Mouse (Mus musculus): ENCODE measurements around the gene Golga5. TPM values are rescaled to one million over a fixed set of nuclear protein-coding genes. Genes with fewer than 3 reads are reported as not detected.
"Not testable (repeated sequence)": the region's sequence is repeated elsewhere in the genome, so short reads cannot be mapped to it uniquely, and the experiment has no call there.

Golga5 gene
- polyA plus RNA-seq, 1 experiment from 2014 or later, result 31.5 TPM

- ATAC-seq (ENCODE audit: low FRiP score), result no peak
- Histone ChIP-seq H3K4me1 (replicated peaks; ENCODE audit: control insufficient read depth, insufficient read depth, low read length) (no peaks in the 10 kb centered on the region), H3K27me3 (ENCODE audit: control insufficient read depth, insufficient read depth, low read length) (no peaks in the 10 kb centered on the region), H3K27ac (ENCODE audit: low read depth, low read length) (no peak overlapping the region), H3K4me3 (ENCODE audit: low read depth, low read length) (no peak overlapping the region), H3K36me3 (ENCODE audit: control insufficient read depth, insufficient read depth, low read length) (no peaks in the 10 kb centered on the region), H3K9me3 (ENCODE audit: control insufficient read depth, low read length) (no peaks in the 10 kb centered on the region), H3K9ac (ENCODE audit: low read depth, low read length) (no peak overlapping the region), H3K4me2 (replicated peaks; ENCODE audit: low read depth, low read length) (no peak overlapping the region)
- WGBS, result 83% methylated on average over 5 of the region's 5 CpGs
- no peak for DNase-seq (ENCODE audit: low spot score)
Observed at GRCm38 (mm10) chr12:102460014-102460413, 8.9 kb upstream of the Golga5 start.

GRCm38 (mm10) chr12:102461177-102461576, 7.8 kb upstream of the Golga5 start:
- no peak for ATAC-seq (ENCODE audit: low FRiP score)
- Histone ChIP-seq H3K27me3 (ENCODE audit: control insufficient read depth, insufficient read depth, low read length) (no peaks in the 10 kb centered on the region), H3K9ac (ENCODE audit: low read depth, low read length) (no peak overlapping the region), H3K9me3 (ENCODE audit: control insufficient read depth, low read length) (no peaks in the 10 kb centered on the region), H3K4me2 (replicated peaks; ENCODE audit: low read depth, low read length) (no peak overlapping the region), H3K27ac (ENCODE audit: low read depth, low read length) (no peak overlapping the region), H3K36me3 (ENCODE audit: control insufficient read depth, insufficient read depth, low read length) (no peaks in the 10 kb centered on the region), H3K4me3 (ENCODE audit: low read depth, low read length) (no peak overlapping the region), H3K4me1 (replicated peaks; ENCODE audit: control insufficient read depth, insufficient read depth, low read length) (no peaks in the 10 kb centered on the region)
- 78% methylated on average over 5 of the region's 5 CpGs for WGBS
- DNase-seq (ENCODE audit: low spot score), result no peak

DNA sequence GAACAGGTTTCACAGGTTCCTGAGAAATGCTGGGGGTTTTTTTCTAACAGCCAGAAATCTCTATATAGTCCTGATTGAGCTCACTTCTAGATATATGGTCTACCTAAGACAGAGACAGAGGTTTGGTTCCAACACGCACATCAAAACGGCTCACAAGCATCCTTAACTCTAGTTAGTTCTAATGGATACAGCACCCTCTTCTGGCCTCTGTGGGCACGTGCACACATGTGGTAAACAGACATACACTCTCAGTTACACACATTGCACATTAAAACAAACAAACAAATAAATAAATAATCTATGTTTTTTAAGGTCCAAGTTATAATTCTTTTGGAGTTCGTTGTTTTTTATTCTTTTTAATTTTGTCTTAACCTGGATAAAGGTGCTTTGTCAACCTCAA, 4.3 kb upstream of the Golga5 start:
- Histone ChIP-seq H3K4me1 (replicated peaks; ENCODE audit: control insufficient read depth, insufficient read depth, low read length) (no peaks in the 10 kb centered on the region), H3K27ac (ENCODE audit: low read depth, low read length) (no peak overlapping the region), H3K4me2 (replicated peaks; ENCODE audit: low read depth, low read length) (no peak overlapping the region), H3K9ac (ENCODE audit: low read depth, low read length) (no peak overlapping the region), H3K36me3 (ENCODE audit: control insufficient read depth, insufficient read depth, low read length) (no peaks in the 10 kb centered on the region), H3K9me3 (ENCODE audit: control insufficient read depth, low read length) (no peaks in the 10 kb centered on the region), H3K27me3 (ENCODE audit: control insufficient read depth, insufficient read depth, low read length) (no peaks in the 10 kb centered on the region), H3K4me3 (ENCODE audit: low read depth, low read length) (no peak overlapping the region)
- 60% methylated on average over 4 of the region's 4 CpGs for WGBS
- DNase-seq (ENCODE audit: low spot score), result no peak
- ATAC-seq (ENCODE audit: low FRiP score), result no peak

DNA sequence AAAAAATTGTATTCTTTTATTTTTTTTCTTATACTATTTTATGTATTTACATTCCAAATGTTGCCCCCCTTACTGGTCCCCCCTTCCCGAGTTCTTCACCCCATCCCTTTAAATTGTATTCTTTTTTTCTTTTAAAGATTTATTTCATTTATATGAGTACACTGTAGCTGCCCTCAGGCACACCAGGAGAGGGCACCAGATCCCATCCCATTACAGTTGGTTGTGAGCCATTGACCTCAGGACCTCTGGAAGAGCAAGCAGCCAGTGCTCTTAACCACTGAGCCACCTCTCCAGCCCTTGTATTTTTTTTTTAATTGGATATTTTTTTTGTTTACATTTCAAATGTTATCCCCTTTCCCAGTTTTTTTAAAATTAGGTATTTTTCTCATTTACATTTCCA, 799 bp upstream of the Golga5 start:
- no peak overlapping the region for H3K4me2 ChIP-seq (replicated peaks; ENCODE audit: low read depth, low read length)
- no peak for ATAC-seq (ENCODE audit: low FRiP score)
- H3K4me3 ChIP-seq (ENCODE audit: low read depth, low read length), result no peak overlapping the region
- no peaks in the 10 kb centered on the region for H3K36me3 ChIP-seq (ENCODE audit: control insufficient read depth, insufficient read depth, low read length)
- no peak for DNase-seq (ENCODE audit: low spot score)
- H3K4me1 ChIP-seq (replicated peaks; ENCODE audit: control insufficient read depth, insufficient read depth, low read length), result no peaks in the 10 kb centered on the region
- H3K9ac ChIP-seq (ENCODE audit: low read depth, low read length), result no peak overlapping the region
- no peaks in the 10 kb centered on the region for H3K27me3 ChIP-seq (ENCODE audit: control insufficient read depth, insufficient read depth, low read length)
- 85% methylated on average over 1 of the region's 1 CpGs for WGBS
- no peak overlapping the region for H3K27ac ChIP-seq (ENCODE audit: low read depth, low read length)
- H3K9me3 ChIP-seq (ENCODE audit: control insufficient read depth, low read length), result no peaks in the 10 kb centered on the region

- Histone ChIP-seq H3K36me3 (ENCODE audit: control insufficient read depth, insufficient read depth, low read length) (no peaks in the 10 kb centered on the region), H3K4me3 (ENCODE audit: low read depth, low read length) (no peak overlapping the region), H3K27me3 (ENCODE audit: control insufficient read depth, insufficient read depth, low read length) (no peaks in the 10 kb centered on the region), H3K9ac (ENCODE audit: low read depth, low read length) (no peak overlapping the region), H3K27ac (ENCODE audit: low read depth, low read length) (no peak overlapping the region), H3K4me2 (replicated peaks; ENCODE audit: low read depth, low read length) (no peak overlapping the region), H3K9me3 (ENCODE audit: control insufficient read depth, low read length) (no peaks in the 10 kb centered on the region), H3K4me1 (replicated peaks; ENCODE audit: control insufficient read depth, insufficient read depth, low read length) (no peaks in the 10 kb centered on the region)
- DNase-seq (ENCODE audit: low spot score) (no peak), ATAC-seq (ENCODE audit: low FRiP score) (no peak)
- WGBS, result 91% methylated on average over 7 of the region's 7 CpGs
Observed at GRCm38 (mm10) chr12:102474411-102474810, 5.5 kb downstream of the Golga5 start.

DNA sequence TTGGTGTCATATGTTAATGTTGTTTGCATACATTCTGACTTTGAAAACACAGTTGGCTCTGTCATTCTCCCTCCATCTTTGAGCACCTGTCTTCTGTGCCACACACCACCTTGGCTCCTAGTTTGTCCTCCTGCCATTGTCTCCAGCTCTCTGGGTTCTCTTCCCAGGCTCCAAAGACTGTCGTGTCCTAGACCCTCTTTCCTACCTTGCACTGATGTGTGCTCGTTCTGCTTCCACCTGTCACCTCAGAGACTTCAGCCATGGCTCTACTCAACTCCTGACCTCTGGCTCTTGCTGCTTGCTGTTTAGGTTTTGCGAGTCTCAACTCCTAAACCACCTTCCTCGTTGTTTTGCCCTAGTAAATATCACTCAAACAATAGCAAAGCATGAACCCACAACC, 11.5 kb downstream of the Golga5 start:
- Histone ChIP-seq H3K9ac (ENCODE audit: low read depth, low read length) (no peak overlapping the region), H3K4me3 (ENCODE audit: low read depth, low read length) (no peak overlapping the region), H3K4me1 (replicated peaks; ENCODE audit: control insufficient read depth, insufficient read depth, low read length) (no peaks in the 10 kb centered on the region), H3K9me3 (ENCODE audit: control insufficient read depth, low read length) (no peaks in the 10 kb centered on the region), H3K36me3 (ENCODE audit: control insufficient read depth, insufficient read depth, low read length) (peaks cover 2% of the 10 kb centered on the region; the same call in 1 of the 2 replicates), H3K4me2 (replicated peaks; ENCODE audit: low read depth, low read length) (no peak overlapping the region), H3K27ac (ENCODE audit: low read depth, low read length) (no peak overlapping the region), H3K27me3 (ENCODE audit: control insufficient read depth, insufficient read depth, low read length) (no peaks in the 10 kb centered on the region)
- DNase-seq (ENCODE audit: low spot score) (no peak), ATAC-seq (ENCODE audit: low FRiP score) (no peak)
- WGBS, result 86% methylated on average over 4 of the region's 4 CpGs

GRCm38 (mm10) chr12:102484946-102485345, 16.0 kb downstream of the Golga5 start:
- H3K27ac ChIP-seq (ENCODE audit: low read depth, low read length), result no peak overlapping the region
- no peak for ATAC-seq (ENCODE audit: low FRiP score)
- no peaks in the 10 kb centered on the region for H3K27me3 ChIP-seq (ENCODE audit: control insufficient read depth, insufficient read depth, low read length)
- WGBS, result 71% methylated on average over 3 of the region's 3 CpGs
- no peak overlapping the region for H3K4me3 ChIP-seq (ENCODE audit: low read depth, low read length)
- H3K4me2 ChIP-seq (replicated peaks; ENCODE audit: low read depth, low read length), result no peak overlapping the region
- H3K9ac ChIP-seq (ENCODE audit: low read depth, low read length), result no peak overlapping the region
- no peak for DNase-seq (ENCODE audit: low spot score)
- H3K9me3 ChIP-seq (ENCODE audit: control insufficient read depth, low read length), result no peaks in the 10 kb centered on the region
- no peaks in the 10 kb centered on the region for H3K4me1 ChIP-seq (replicated peaks; ENCODE audit: control insufficient read depth, insufficient read depth, low read length)
- H3K36me3 ChIP-seq (ENCODE audit: control insufficient read depth, insufficient read depth, low read length), result peaks cover 5% of the 10 kb centered on the region; the same call in 1 of the 2 replicates

DNA sequence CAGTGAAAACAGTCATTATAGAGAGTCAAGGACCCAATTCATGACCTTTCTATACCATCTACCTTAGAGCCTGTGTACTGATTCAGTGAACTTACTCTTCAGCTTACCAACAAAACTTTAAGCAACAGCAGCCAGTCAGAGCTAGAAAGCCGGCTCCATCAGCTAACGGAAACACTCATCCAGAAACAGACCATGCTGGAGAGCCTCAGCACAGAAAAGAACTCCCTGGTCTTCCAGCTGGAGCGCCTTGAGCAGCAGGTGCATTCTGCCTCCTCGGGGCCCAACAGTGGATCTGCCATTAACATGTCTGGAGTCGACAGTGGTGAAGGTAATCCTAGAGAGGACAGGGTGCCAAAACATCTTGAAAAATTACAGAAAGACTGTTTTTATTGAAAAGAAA, 23.0 kb downstream of the Golga5 start:
- no peak overlapping the region for H3K4me3 ChIP-seq (ENCODE audit: low read depth, low read length)
- H3K27me3 ChIP-seq (ENCODE audit: control insufficient read depth, insufficient read depth, low read length), result no peaks in the 10 kb centered on the region
- DNase-seq (ENCODE audit: low spot score) (no peak), ATAC-seq (ENCODE audit: low FRiP score) (no peak)
- H3K4me2 ChIP-seq (replicated peaks; ENCODE audit: low read depth, low read length), result no peak overlapping the region
- no peaks in the 10 kb centered on the region for H3K9me3 ChIP-seq (ENCODE audit: control insufficient read depth, low read length)
- WGBS, result 91% methylated on average over 5 of the region's 5 CpGs
- H3K36me3 ChIP-seq (ENCODE audit: control insufficient read depth, insufficient read depth, low read length), result peaks cover under 1% of the 10 kb centered on the region; the same call in 1 of the 2 replicates
- H3K27ac ChIP-seq (ENCODE audit: low read depth, low read length), result no peak overlapping the region
- no peak overlapping the region for H3K9ac ChIP-seq (ENCODE audit: low read depth, low read length)
- no peaks in the 10 kb centered on the region for H3K4me1 ChIP-seq (replicated peaks; ENCODE audit: control insufficient read depth, insufficient read depth, low read length)

GRCm38 (mm10) chr12:102495754-102496153, 26.8 kb downstream of the Golga5 start:
- not testable (repeated sequence) for H3K9ac ChIP-seq (ENCODE audit: low read depth, low read length); ATAC-seq (ENCODE audit: low FRiP score); H3K4me3 ChIP-seq (ENCODE audit: low read depth, low read length); H3K4me2 ChIP-seq (replicated peaks; ENCODE audit: low read depth, low read length); H3K27ac ChIP-seq (ENCODE audit: low read depth, low read length); DNase-seq (ENCODE audit: low spot score); H3K36me3 ChIP-seq (ENCODE audit: control insufficient read depth, insufficient read depth, low read length); H3K9me3 ChIP-seq (ENCODE audit: control insufficient read depth, low read length); H3K4me1 ChIP-seq (replicated peaks; ENCODE audit: control insufficient read depth, insufficient read depth, low read length); H3K27me3 ChIP-seq (ENCODE audit: control insufficient read depth, insufficient read depth, low read length)
- WGBS, result 92% methylated on average over 5 of the region's 6 CpGs

All from hindbrain, embryonic 11.5 days (tissue).